ENCODE assay signal across 25 mouse cellular contexts in genomic region chr15:62267536-62267935, GRCm38 (mm10).
A peak's percentile ranks its signal among the peaks of the same experiment; 100 is the strongest.
DNase-seq lines count a peak whose midpoint lies in the region; ATAC-seq and TF ChIP-seq lines count a peak whose summit lies in the region.
"Had no signal": no experiment of that assay in that cellular context is flagged by ENCODE, and none has a peak within 500 bp of the region (broad histone marks: within the 10 kb centered on the region; RNA-seq: fewer than 3 reads in every experiment).

No protein-coding gene starts in this region.

- H3ac ChIP-seq in myocyte (ENCODE audit: control insufficient read depth, insufficient read length), result no peak overlapping the region

- intact Hi-C loops in heart, adult 2 months (cut with DNase I), result no loop called here

- peak; percentile 40; the same call in 1 of the 2 replicates for TF ChIP-seq EP300 in heart, adult 2 months (IDR thresholded peaks at IDR 0.05; ENCODE audit: insufficient read depth, low read depth, low read length)

- no peak for ATAC-seq in heart, embryonic 12.5 days (ENCODE audit: insufficient number of reproducible peaks, low FRiP score)
- ATAC-seq in liver, embryonic 12.5 days, result no peak
- ATAC-seq: forebrain, embryonic 14.5 days had no signal

- H3K79me2 ChIP-seq in heart, adult 2 months (replicated peaks; ENCODE audit: control insufficient read depth, insufficient read depth, low read length), result no peaks in the 10 kb centered on the region
- H3K79me2 ChIP-seq in liver, adult 2 months (ENCODE audit: control insufficient read depth, insufficient read depth, low read length), result no peaks in the 10 kb centered on the region
- H3K79me2 ChIP-seq in myocyte (ENCODE audit: control insufficient read depth, insufficient read depth), result no peaks in the 10 kb centered on the region

- 93% methylated on average over 6 of the region's 6 CpGs for WGBS in heart, embryonic 12.5 days
- WGBS in heart, adult 2 months, result 76% methylated on average over 6 of the region's 6 CpGs
- WGBS in liver, adult 2 months, result 52% methylated on average over 6 of the region's 6 CpGs
- 80% methylated on average over 6 of the region's 6 CpGs for WGBS in liver, embryonic 12.5 days (ENCODE audit: insufficient replicate concordance)

- H3K9me3 ChIP-seq in heart, embryonic 12.5 days (replicated peaks), result no peaks in the 10 kb centered on the region
- H3K9me3 ChIP-seq in liver, embryonic 12.5 days (replicated peaks), result no peaks in the 10 kb centered on the region
- H3K9me3 ChIP-seq: embryonic facial prominence, embryonic 13.5 days; embryonic facial prominence, embryonic 15.5 days; forebrain, embryonic 10.5 days; forebrain, embryonic 12.5 days had no signal

- H3K27me3 ChIP-seq in heart, embryonic 12.5 days (replicated peaks), result no peaks in the 10 kb centered on the region
- H3K27me3 ChIP-seq in heart, adult 2 months (ENCODE audit: control insufficient read depth, insufficient read depth, low read length), result no peaks in the 10 kb centered on the region
- H3K27me3 ChIP-seq in liver, adult 2 months (ENCODE audit: control insufficient read depth, insufficient read depth, low read length), result no peaks in the 10 kb centered on the region
- no peaks in the 10 kb centered on the region for H3K27me3 ChIP-seq in liver, embryonic 12.5 days (replicated peaks)
- H3K27me3 ChIP-seq in myocyte (ENCODE audit: control insufficient read depth, insufficient read depth, insufficient read length), result no peaks in the 10 kb centered on the region
- H3K27me3 ChIP-seq: embryonic facial prominence, embryonic 13.5 days; embryonic facial prominence, embryonic 15.5 days; forebrain, embryonic 12.5 days had no signal

- no peak overlapping the region for H3K9ac ChIP-seq in heart, embryonic 12.5 days
- H3K9ac ChIP-seq in heart, adult 2 months (ENCODE audit: low read depth, low read length), result no peak overlapping the region
- H3K9ac ChIP-seq in liver, adult 2 months (ENCODE audit: low read depth, low read length), result no peak overlapping the region
- H3K9ac ChIP-seq in liver, embryonic 12.5 days, result no peak overlapping the region
- H3K9ac ChIP-seq: embryonic facial prominence, embryonic 13.5 days; embryonic facial prominence, embryonic 15.5 days; forebrain, embryonic 12.5 days had no signal

- H3K36me3 ChIP-seq in heart, embryonic 12.5 days, result no peaks in the 10 kb centered on the region
- H3K36me3 ChIP-seq in heart, adult 2 months (ENCODE audit: control insufficient read depth, insufficient read depth, low read length), result no peaks in the 10 kb centered on the region
- no peaks in the 10 kb centered on the region for H3K36me3 ChIP-seq in liver, adult 2 months (ENCODE audit: control insufficient read depth, insufficient read depth, low read length)
- H3K36me3 ChIP-seq in liver, embryonic 12.5 days, result no peaks in the 10 kb centered on the region
- no peaks in the 10 kb centered on the region for H3K36me3 ChIP-seq in myocyte (ENCODE audit: control insufficient read depth, insufficient read depth)
- H3K36me3 ChIP-seq: embryonic facial prominence, embryonic 13.5 days; embryonic facial prominence, embryonic 15.5 days; forebrain, embryonic 10.5 days; forebrain, embryonic 12.5 days had no signal

- no peak for TF ChIP-seq CTCF in heart, adult 2 months (IDR thresholded peaks at IDR 0.05)
- TF ChIP-seq CTCF in liver, adult 2 months (IDR thresholded peaks at IDR 0.05; ENCODE audit: low read depth, low read length), result no peak

- H3K4me1 ChIP-seq in heart, embryonic 12.5 days (replicated peaks), result peaks cover 12% of the 10 kb centered on the region; the same call in 1 of the 2 replicates
- H3K4me1 ChIP-seq in heart, adult 2 months (ENCODE audit: control insufficient read depth, insufficient read depth, low read length), result no peaks in the 10 kb centered on the region
- peaks cover 9% of the 10 kb centered on the region for H3K4me1 ChIP-seq in liver, adult 2 months (ENCODE audit: control insufficient read depth, insufficient read depth, low read length)
- peaks cover 7% of the 10 kb centered on the region; the same call in 1 of the 2 replicates for H3K4me1 ChIP-seq in liver, embryonic 12.5 days
- H3K4me1 ChIP-seq: embryonic facial prominence, embryonic 13.5 days; embryonic facial prominence, embryonic 15.5 days; forebrain, embryonic 10.5 days; forebrain, embryonic 12.5 days had no signal

- H3K27ac ChIP-seq in heart, embryonic 12.5 days (ENCODE audit: poor library complexity, severe bottlenecking), result no peak overlapping the region
- H3K27ac ChIP-seq in heart, adult 2 months, result no peak overlapping the region
- H3K27ac ChIP-seq in liver, adult 2 months (replicated peaks; ENCODE audit: insufficient read depth, low read depth, low read length), result no peak overlapping the region
- no peak overlapping the region for H3K27ac ChIP-seq in liver, embryonic 12.5 days
- H3K27ac ChIP-seq: embryonic facial prominence, embryonic 13.5 days; embryonic facial prominence, embryonic 15.5 days; forebrain, embryonic 10.5 days; forebrain, embryonic 12.5 days had no signal

- H3K4me2 ChIP-seq in heart, embryonic 12.5 days, result no peak overlapping the region
- no peak overlapping the region for H3K4me2 ChIP-seq in liver, embryonic 12.5 days
- H3K4me2 ChIP-seq in myocyte (ENCODE audit: low read depth), result no peak overlapping the region
- H3K4me2 ChIP-seq: embryonic facial prominence, embryonic 13.5 days; embryonic facial prominence, embryonic 15.5 days; forebrain, embryonic 12.5 days had no signal

- peak; percentile 91 for DNase-seq in heart, adult 11 months
- DNase-seq in heart, adult 2 months, result peak in 1 of 2 experiments; percentile 36
- no peak for DNase-seq in heart, adult 8-10 months (ENCODE audit: low spot score)
- peak; percentile 68 for DNase-seq in liver, adult 2 months (ENCODE audit: extremely low read depth, low read depth, low spot score)
- DNase-seq in kidney, adult 9 months, result no peak
- DNase-seq: adrenal gland, adult 2 months; adrenal gland, postnatal 10 days; adrenal gland, postnatal 25 days; B cell, adult 2 months; cerebellum, adult 11 months; cerebellum, adult 18-20 months; cerebellum, adult 8-10 months; cerebellum, adult 9-11 months; cerebellum, postnatal 14 days; cerebellum, postnatal 36 days; embryo, embryonic 11 days had no signal

- no peak overlapping the region for H3K4me3 ChIP-seq in heart, embryonic 12.5 days
- no peak overlapping the region for H3K4me3 ChIP-seq in heart, adult 2 months
- no peak overlapping the region for H3K4me3 ChIP-seq in liver, adult 2 months (ENCODE audit: insufficient read depth, low read depth, low read length)
- H3K4me3 ChIP-seq in liver, embryonic 12.5 days, result no peak overlapping the region
- H3K4me3 ChIP-seq in myocyte, result no peak overlapping the region
- H3K4me3 ChIP-seq: embryonic facial prominence, embryonic 13.5 days; embryonic facial prominence, embryonic 15.5 days; erythroblast, embryonic 14.5 days; forebrain, embryonic 10.5 days; forebrain, embryonic 12.5 days had no signal

- no peak for TF ChIP-seq POLR2A in heart, adult 2 months (IDR thresholded peaks at IDR 0.05; ENCODE audit: insufficient read depth, low read depth, low read length)
- no peak for TF ChIP-seq POLR2A in liver, adult 2 months (IDR thresholded peaks at IDR 0.05; ENCODE audit: extremely low read depth, insufficient read depth, low read length)
- no peak for TF ChIP-seq POLR2A in myocyte (IDR thresholded peaks at IDR 0.05; ENCODE audit: insufficient read length, low read depth)

TF ChIP-seq in myocyte, 11 proteins besides CTCF, POLR2A, EP300 and RAD21:
- no peak for TF ChIP-seq TCF12 (IDR thresholded peaks at IDR 0.05; ENCODE audit: insufficient read depth, poor library complexity, severe bottlenecking)
- peak; percentile 33 for TF ChIP-seq POLR2AphosphoS2 (IDR thresholded peaks at IDR 0.05; ENCODE audit: insufficient read length, low read depth)

Comparison
In these comparisons a context has a peak if more than half of its experiments do, and no peak if none do; other contexts are left out.
1. DNase-seq: peak in heart, adult 11 months (single experiment) and liver, adult 2 months (single experiment); none in heart, adult 8-10 months (single experiment) and kidney, adult 9 months (single experiment).